Mouse (Mus musculus) neural tube, embryonic 13.5 days (tissue): ENCODE data around the gene Dennd5a. TPM values are rescaled to one million over a fixed set of nuclear protein-coding genes. Genes with fewer than 3 reads are reported as not detected.
"Not testable (repeated sequence)": the region's sequence is repeated elsewhere in the genome, so short reads cannot be mapped to it uniquely, and the experiment has no call there.

ENCODE experiments used
- ATAC-seq: fragments of 200-750 bp; cut with Nextera tagmentation; 2 replicates; pipeline ENCODE4 v1.8.0; 2017; ENCODE audit warnings: low read depth, mild to moderate bottlenecking, moderate TSS enrichment, moderate library complexity
- H3K27ac ChIP-seq: fragments of 300-500 bp; sonication (generic); replicated peaks from 2 replicates; pipeline ENCODE4 v1.5.1; 2015; ENCODE audit warnings: moderate library complexity, mild to moderate bottlenecking, inconsistent platforms
- H3K27me3 ChIP-seq: fragments of 300-500 bp; sonication (generic); 2 replicates; pipeline ENCODE4 v1.6.1; 2015; ENCODE audit warnings: mild to moderate bottlenecking, inconsistent platforms
- H3K36me3 ChIP-seq: fragments of 300-500 bp; sonication (generic); 2 replicates; pipeline ENCODE4 v1.6.1; 2015; ENCODE audit warnings: mild to moderate bottlenecking, inconsistent platforms
- H3K4me1 ChIP-seq: fragments of 300-500 bp; sonication (generic); replicated peaks from 2 replicates; pipeline ENCODE4 v1.6.1; 2015; ENCODE audit warnings: inconsistent platforms
- H3K4me2 ChIP-seq: fragments of 300-500 bp; sonication (generic); 2 replicates; pipeline ENCODE4 v1.6.1; 2015; ENCODE audit warnings: inconsistent platforms, mild to moderate bottlenecking, moderate library complexity
- H3K4me3 ChIP-seq: fragments of 300-500 bp; sonication (generic); 2 replicates; pipeline ENCODE4 v1.5.1; 2015; ENCODE audit warnings: mild to moderate bottlenecking, inconsistent platforms
- H3K9ac ChIP-seq: fragments of 300-500 bp; sonication (generic); 2 replicates; pipeline ENCODE4 v1.6.1; 2015; ENCODE audit warnings: moderate library complexity, mild to moderate bottlenecking, inconsistent platforms
- H3K9me3 ChIP-seq: fragments of 300-500 bp; sonication (generic); 2 replicates; pipeline ENCODE4 v1.6.1; 2016; ENCODE audit warnings: inconsistent platforms
- WGBS: fragments of 180-500 bp; shearing (Covaris S2); methylation state at CpG from one replicate; pipeline ENCODE4 v1.1.7; 2015; 5-methylcytosine and 5-hydroxymethylcytosine counted together
- polyA plus RNA-seq: library from polyadenylated mRNA; unstranded; fragments of >200 nt; fragmentation: Nextera tagmentation; extraction: Ambion mirVana; gene quantifications from 2 replicates; pipeline ENCODE4 v1.2.1, GENCODE M21; 2015

Gene Dennd5a
- polyA plus RNA-seq, 1 experiment from 2014 or later: 42.2 TPM

DNA sequence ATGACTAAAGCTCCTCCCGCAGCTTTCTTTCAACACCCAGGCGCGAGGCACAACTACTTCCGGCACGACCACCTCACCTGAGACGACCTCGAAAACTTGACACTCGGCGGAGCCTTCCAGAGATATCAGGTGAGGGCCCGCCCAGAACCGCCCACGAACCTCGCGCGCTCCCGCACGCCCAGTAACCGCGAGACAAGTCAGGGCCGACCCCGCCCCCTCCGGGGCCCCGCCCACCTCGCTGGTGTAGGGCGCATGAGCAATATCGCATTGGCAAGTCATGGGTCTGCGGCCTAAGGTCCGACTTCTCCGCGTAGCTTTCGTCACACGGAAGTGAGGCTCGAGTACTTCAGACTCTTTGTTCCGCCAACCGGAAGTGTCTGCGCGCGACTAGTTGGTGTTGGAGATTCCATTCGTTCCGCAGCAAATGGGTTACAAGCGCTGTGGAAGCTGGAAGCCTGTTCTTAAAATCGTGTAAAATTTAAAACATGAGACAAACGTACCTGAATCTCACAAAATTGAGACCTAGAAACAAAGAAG, 25.9 kb upstream of the Dennd5a start:
- H3K27ac ChIP-seq: peak overlapping the region; percentile 90
- peak; percentile 99 for ATAC-seq
- no peaks in the 10 kb centered on the region for H3K27me3 ChIP-seq
- H3K9me3 ChIP-seq: no peaks in the 10 kb centered on the region
- H3K9ac ChIP-seq: peak overlapping the region; percentile 84
- H3K4me2 ChIP-seq: peak overlapping the region; percentile 81
- under 1% methylated on average over 43 of the region's 43 CpGs for WGBS
- peak overlapping the region; percentile 60 for H3K4me3 ChIP-seq
- H3K36me3 ChIP-seq: peaks cover 12% of the 10 kb centered on the region
- H3K4me1 ChIP-seq: peaks cover 15% of the 10 kb centered on the region

DNA sequence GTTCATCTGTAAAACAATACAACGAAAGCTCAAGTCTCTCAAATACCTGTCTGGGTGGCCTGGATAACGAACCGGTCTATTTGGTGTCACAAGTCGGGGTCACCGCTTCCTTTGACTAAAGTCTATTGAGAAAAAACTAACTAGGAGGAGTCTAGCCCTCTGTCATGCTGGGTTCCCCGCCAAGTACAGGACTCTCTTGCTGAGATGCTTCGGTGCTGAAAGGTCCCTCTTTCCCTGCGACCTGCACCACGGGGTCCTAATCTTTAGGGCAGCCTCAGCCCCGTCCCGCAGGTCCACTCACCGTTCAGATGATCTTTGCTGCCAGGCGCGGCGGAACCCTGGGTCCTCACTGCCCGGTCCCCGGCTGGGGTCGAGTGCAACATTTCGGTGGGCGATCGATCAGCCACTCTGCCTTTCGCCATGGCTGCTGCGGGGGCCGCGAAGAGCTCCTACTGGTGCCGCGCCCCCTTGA, 25.4 kb upstream of the Dennd5a start:
- Histone ChIP-seq H3K9ac (peak overlapping the region; percentile 84), H3K36me3 (peaks cover 13% of the 10 kb centered on the region), H3K4me1 (peaks cover 15% of the 10 kb centered on the region), H3K9me3 (no peaks in the 10 kb centered on the region), H3K27me3 (no peaks in the 10 kb centered on the region), H3K4me3 (peak overlapping the region; percentile 60), H3K27ac (peak overlapping the region; percentile 90), H3K4me2 (peak overlapping the region; percentile 81)
- WGBS: 0% methylated on average over 27 of the region's 27 CpGs
- ATAC-seq: peak; percentile 74

DNA sequence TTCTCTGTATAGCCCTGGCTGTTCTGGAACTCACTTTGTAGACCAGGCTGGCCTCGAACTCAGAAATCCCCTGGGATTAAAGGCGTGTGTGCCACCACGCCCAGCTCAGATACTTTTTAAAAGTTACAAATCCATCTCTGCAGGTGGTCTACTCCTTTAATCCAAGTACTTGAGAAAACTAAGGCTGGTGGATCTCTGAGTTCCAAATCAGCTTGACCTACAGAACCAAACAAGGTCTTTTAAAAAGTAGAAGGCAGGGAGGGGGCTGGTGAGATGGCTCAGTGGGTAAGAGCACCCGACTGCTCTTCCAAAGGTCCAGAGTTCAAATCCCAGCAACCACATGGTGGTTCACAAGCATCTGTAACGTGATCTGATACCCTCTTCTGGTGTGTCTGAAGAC, 24.3 kb upstream of the Dennd5a start:
- not testable (repeated sequence) for H3K27me3 ChIP-seq, H3K27ac ChIP-seq, ATAC-seq, H3K9me3 ChIP-seq
- Histone ChIP-seq H3K4me3 (peak overlapping the region; percentile 60; the same call in 1 of the 2 replicates), H3K4me1 (peaks cover 15% of the 10 kb centered on the region), H3K9ac (0 out of 2 replicates have a peak overlapping the region, but pooled peaks have one; percentile 84), H3K4me2 (peak overlapping the region; percentile 81), H3K36me3 (peaks cover 23% of the 10 kb centered on the region)
- 82% methylated on average over 5 of the region's 5 CpGs for WGBS

DNA sequence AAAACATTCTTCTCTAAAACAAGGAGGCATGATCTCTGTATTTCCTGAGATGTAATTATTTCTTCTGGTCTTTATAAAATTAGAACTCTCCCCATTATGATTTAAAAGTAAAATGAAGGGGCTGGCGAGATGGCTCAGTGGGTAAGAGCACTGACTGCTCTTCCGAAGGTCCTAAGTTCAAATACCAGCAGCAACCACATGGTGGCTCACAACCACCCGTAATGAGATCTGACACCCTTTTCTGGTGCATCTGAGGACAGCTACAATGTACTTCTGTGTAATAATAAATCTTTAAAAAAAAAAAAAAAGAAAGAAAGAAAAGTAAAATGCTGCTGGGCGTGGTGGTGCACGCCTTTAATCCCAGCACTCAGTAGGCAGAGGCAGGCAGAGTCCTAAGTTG, 16.9 kb upstream of the Dennd5a start:
- H3K9ac ChIP-seq, H3K9me3 ChIP-seq, H3K4me3 ChIP-seq, H3K27me3 ChIP-seq, ATAC-seq, H3K27ac ChIP-seq, H3K4me2 ChIP-seq, H3K4me1 ChIP-seq: not testable (repeated sequence)
- 73% methylated on average over 5 of the region's 5 CpGs for WGBS
- peaks cover 62% of the 10 kb centered on the region for H3K36me3 ChIP-seq

DNA sequence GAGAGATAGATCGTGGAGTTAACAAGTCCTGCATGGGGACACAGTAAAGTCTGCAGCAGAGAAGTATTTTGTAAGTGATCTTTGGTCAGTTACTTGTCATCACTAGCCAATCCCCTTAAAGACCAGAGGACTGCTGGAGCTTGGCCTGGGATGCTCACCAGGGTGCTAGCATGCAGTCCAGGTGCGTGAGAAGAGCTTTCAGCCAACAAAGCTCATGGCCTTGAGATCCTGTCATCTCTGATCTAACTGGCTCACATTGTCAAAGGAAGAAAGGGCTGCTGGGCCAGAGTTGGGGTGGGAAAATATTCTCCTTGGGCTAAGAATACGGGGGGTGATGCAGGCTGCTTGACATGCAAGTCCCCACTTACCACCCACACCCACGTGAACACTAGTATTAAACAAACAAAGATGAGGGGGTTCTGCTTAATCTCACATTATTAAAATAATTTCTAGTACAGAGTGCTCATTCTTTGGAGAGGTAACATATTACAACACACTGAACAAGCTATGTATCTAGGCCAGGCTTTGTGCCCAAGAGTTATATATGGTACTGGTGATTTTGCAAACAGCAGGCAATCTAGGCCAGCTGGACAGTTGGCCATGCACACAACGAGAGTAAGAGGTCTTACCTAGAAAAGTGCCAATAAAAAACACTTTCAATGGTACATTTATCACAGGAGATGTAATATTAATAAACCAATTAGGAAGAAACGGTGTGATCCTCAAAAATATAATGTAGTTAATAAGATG, 15.9 kb upstream of the Dennd5a start:
- Histone ChIP-seq H3K27ac (no peak overlapping the region), H3K36me3 (peaks cover 53% of the 10 kb centered on the region), H3K9me3 (no peaks in the 10 kb centered on the region), H3K4me1 (no peaks in the 10 kb centered on the region), H3K27me3 (no peaks in the 10 kb centered on the region), H3K9ac (no peak overlapping the region), H3K4me2 (no peak overlapping the region), H3K4me3 (no peak overlapping the region)
- 91% methylated on average over 6 of the region's 6 CpGs for WGBS
- no peak for ATAC-seq

DNA sequence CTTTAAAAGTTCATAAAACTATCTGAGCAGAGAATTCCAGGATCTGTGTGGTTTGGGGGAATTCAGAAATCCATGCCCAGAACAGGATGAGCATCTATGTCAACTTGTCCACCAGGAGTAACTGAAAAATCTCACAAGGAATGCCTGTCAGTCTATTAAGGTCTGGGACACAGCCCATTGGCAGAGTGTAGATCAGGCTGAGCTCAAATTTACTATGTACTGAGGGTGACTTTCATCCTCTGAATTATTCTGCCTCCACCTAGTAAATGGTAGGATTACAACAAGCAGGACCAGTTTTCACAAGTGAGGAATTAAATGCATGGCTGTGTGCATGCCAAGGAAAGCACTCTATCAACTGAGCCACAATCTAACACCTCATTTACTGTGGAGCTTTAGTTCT, 9.3 kb upstream of the Dennd5a start:
- Histone ChIP-seq H3K4me2 (no peak overlapping the region), H3K4me1 (peaks cover 19% of the 10 kb centered on the region), H3K27me3 (no peaks in the 10 kb centered on the region)

GRCm38 (mm10) chr7:109968924-109969450, 8.7 kb upstream of the Dennd5a start:
- 13% methylated on average over 1 of the region's 2 CpGs for WGBS
- no peak overlapping the region for H3K9ac ChIP-seq
- H3K4me1 ChIP-seq: peaks cover 19% of the 10 kb centered on the region
- no peaks in the 10 kb centered on the region for H3K9me3 ChIP-seq
- no peak overlapping the region for H3K4me3 ChIP-seq
- no peak overlapping the region for H3K4me2 ChIP-seq
- ATAC-seq: peak; percentile 85
- H3K36me3 ChIP-seq: peaks cover 7% of the 10 kb centered on the region
- H3K27me3 ChIP-seq: no peaks in the 10 kb centered on the region
- peak overlapping the region; percentile 89 for H3K27ac ChIP-seq

More for the DNA sequence above, 9.3 kb upstream of the Dennd5a start:
- H3K4me3 ChIP-seq: no peak overlapping the region
- H3K9ac ChIP-seq: no peak overlapping the region
- peak overlapping the region; percentile 84 for H3K27ac ChIP-seq
- ATAC-seq: no peak
- H3K36me3 ChIP-seq: peaks cover 7% of the 10 kb centered on the region
- no peaks in the 10 kb centered on the region for H3K9me3 ChIP-seq

DNA sequence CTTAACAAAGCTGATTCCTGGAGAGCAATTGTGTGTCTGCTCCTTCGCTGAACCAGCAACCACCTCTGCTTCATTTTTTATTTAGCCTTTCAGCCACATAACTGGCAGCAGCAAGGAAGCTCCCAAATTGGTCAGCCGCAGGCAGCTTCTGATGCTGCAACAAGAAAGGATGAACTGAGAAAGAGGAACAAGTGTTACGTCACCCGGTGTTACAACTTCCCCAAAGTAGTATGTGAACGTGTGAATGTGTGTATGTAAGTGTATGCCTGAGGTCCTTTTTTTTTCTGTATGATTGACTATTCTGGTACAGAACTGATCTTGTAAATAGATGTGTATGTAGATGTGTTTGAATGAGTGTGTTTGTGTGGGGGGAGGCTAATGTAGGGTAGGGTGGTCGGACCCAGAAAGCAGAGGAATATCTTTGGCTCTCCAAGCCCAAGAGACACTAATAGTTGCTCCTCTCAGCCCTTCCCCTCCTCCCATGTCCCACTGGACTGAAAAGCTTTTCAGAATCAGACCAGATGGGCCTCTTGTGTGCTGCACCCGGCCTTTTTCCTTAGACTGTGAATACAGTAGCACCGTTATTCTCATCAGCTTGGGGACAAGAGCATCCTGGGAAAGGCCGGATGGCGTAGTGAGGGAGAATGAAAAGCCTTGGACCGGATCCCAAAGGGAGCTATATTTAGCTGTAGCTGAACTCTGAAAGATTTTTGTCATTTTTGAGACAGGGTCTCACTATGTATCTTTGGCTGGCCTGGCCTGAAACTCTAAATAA, 7.7 kb upstream of the Dennd5a start:
- Histone ChIP-seq H3K9ac (no peak overlapping the region; the same call in 1 of the 2 replicates), H3K4me1 (peaks cover 19% of the 10 kb centered on the region), H3K4me2 (no peak overlapping the region), H3K4me3 (no peak overlapping the region), H3K9me3 (no peaks in the 10 kb centered on the region), H3K36me3 (peaks cover 6% of the 10 kb centered on the region), H3K27me3 (no peaks in the 10 kb centered on the region), H3K27ac (peak overlapping the region; percentile 89)
- WGBS: 49% methylated on average over 11 of the region's 11 CpGs
- peak; percentile 86 for ATAC-seq

DNA sequence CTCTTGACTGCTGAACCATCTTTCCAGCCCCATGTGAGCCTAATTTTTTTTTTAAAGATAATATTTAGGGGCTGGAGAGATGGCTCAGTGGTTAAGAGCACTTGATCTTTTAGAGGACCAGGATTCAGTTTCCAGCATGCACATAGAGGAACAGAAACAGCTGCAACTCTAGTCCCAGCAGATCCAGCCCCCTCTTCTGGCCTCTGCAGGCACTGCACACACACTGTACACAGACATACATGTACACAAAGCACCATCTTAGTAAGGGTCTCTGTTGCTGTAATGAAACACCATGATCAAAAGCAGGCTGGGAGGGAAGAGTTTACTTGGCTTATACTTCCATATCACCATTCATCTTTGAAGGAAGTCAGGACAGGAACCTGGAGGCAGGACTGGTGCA, 5.4 kb upstream of the Dennd5a start:
- Histone ChIP-seq H3K4me3 (no peak overlapping the region), H3K36me3 (no peaks in the 10 kb centered on the region), H3K27me3 (no peaks in the 10 kb centered on the region), H3K4me2 (no peak overlapping the region), H3K4me1 (peaks cover 36% of the 10 kb centered on the region), H3K27ac (no peak overlapping the region), H3K9me3 (no peaks in the 10 kb centered on the region), H3K9ac (no peak overlapping the region)
- no peak for ATAC-seq

DNA sequence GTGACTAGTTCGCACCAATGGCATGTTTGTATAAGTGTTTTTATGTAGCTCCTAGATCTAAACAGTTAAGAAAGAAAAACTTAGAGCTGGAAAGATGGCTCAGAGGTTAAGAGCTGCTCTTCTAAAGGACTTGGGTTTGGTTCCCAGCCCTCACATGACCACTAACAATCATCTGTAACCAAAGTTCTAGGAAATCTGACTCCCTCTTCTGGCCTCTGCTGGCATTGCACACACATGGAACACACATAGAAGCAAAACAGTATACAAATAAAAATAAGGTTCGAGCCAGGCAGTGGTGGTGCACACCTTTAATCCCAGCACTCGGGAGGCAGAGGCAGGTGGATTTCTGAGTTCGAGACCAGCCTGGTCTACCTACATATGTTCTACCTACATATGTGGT, 3.4 kb upstream of the Dennd5a start:
- Histone ChIP-seq H3K27me3 (no peaks in the 10 kb centered on the region), H3K4me2 (no peak overlapping the region), H3K4me1 (peaks cover 39% of the 10 kb centered on the region), H3K36me3 (no peaks in the 10 kb centered on the region), H3K9ac (no peak overlapping the region), H3K9me3 (no peaks in the 10 kb centered on the region), H3K4me3 (no peak overlapping the region), H3K27ac (no peak overlapping the region)
- WGBS: 96% methylated on average over 4 of the region's 4 CpGs
- no peak for ATAC-seq

DNA sequence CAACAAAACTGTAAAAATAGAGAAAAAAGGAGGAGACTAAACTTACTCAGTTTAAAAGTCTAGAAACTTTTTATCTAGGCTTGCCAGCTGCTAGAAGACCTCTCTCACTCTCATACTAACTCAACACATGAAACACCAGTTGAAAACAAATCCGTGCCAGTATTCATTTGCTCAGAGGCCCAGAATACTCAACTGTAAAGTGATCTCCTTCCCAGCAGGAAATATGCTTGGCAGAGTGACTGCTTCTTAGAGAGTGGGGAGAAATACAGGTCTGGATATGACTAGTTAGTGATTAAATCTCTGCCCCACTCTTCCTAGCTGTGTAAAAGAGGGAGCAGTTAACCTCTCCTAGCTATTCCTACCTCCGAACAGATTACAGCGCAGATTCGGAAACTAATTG, 2.3 kb upstream of the Dennd5a start:
- H3K4me1 ChIP-seq: peaks cover 39% of the 10 kb centered on the region
- WGBS: 83% methylated on average over 4 of the region's 4 CpGs
- H3K36me3 ChIP-seq: no peaks in the 10 kb centered on the region
- H3K9me3 ChIP-seq: no peaks in the 10 kb centered on the region
- no peak overlapping the region for H3K4me3 ChIP-seq
- no peak overlapping the region for H3K4me2 ChIP-seq
- H3K27ac ChIP-seq: no peak overlapping the region
- H3K9ac ChIP-seq: no peak overlapping the region
- ATAC-seq: no peak
- no peaks in the 10 kb centered on the region for H3K27me3 ChIP-seq

DNA sequence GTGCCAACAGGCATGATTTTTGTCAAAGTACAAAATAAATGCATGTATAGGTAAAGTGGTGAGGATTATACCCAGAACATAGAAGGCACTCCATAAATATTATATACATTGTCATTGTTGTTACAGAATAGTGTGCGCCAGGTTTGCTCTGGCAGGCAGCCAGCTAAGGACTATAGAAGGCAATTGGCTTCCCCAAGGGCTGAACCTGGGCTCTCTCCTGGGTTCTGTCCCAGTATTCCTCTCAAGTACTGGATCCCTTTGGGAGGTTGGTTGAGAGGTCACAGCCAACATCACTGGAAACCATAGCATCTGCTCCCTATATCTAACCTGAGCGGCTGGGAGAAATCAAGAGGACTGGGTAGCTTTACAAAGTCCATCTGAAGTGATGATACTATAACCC, 1.3 kb upstream of the Dennd5a start:
- Histone ChIP-seq H3K9me3 (no peaks in the 10 kb centered on the region), H3K9ac (peak overlapping the region; percentile 38; the same call in 1 of the 2 replicates), H3K4me3 (no peak overlapping the region), H3K4me2 (no peak overlapping the region), H3K4me1 (peaks cover 49% of the 10 kb centered on the region), H3K27me3 (no peaks in the 10 kb centered on the region), H3K36me3 (no peaks in the 10 kb centered on the region), H3K27ac (no peak overlapping the region)
- ATAC-seq: no peak
- WGBS: 65% methylated on average over 2 of the region's 2 CpGs
